Mouse (Mus musculus): ENCODE results near the gene Prm3.

Prm3 gene

GRCm38 (mm10) chr16:10770531-10771325 lies 20.0 kb downstream of the Prm3 start:
- no peak for DNase-seq (ENCODE audit: low spot score in 2 of 2)

- DNase-seq (ENCODE audit: low spot score in 2 of 2) = peak in 1 of 2 experiments; percentile 39
These were observed 21.1 kb downstream of the Prm3 start for GRCm38 (mm10) chr16:10769661-10770060.

GRCm38 (mm10) chr16:10768821-10769220 lies 21.9 kb downstream of the Prm3 start:
- DNase-seq (ENCODE audit: low spot score in 2 of 2) = no peak

GRCm38 (mm10) chr16:10767158-10767557 lies 23.6 kb downstream of the Prm3 start:
- DNase-seq (ENCODE audit: low spot score in 2 of 2) = peak in 1 of 2 experiments; percentile 74

DNA sequence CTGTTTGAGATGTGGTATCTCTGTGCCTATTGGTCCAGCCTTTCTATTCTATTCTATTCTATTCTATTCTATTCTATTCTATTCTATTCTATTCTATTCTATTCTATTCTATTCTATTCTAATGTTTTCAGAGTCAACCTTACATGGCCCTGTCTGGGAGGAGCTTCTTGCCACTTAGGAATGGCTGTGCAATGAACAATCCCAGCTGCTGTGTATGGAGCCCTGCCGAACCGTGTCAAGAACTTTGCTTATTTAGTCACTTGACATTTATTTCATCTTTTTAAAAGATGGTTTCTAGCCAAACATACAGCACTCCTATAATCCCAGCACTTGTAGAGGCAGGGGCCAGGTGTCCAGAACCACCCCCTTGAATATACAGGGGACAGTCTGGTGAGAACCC lies 26.4 kb downstream of the Prm3 start:
- DNase-seq (ENCODE audit: low spot score in 2 of 2) = no peak

DNA sequence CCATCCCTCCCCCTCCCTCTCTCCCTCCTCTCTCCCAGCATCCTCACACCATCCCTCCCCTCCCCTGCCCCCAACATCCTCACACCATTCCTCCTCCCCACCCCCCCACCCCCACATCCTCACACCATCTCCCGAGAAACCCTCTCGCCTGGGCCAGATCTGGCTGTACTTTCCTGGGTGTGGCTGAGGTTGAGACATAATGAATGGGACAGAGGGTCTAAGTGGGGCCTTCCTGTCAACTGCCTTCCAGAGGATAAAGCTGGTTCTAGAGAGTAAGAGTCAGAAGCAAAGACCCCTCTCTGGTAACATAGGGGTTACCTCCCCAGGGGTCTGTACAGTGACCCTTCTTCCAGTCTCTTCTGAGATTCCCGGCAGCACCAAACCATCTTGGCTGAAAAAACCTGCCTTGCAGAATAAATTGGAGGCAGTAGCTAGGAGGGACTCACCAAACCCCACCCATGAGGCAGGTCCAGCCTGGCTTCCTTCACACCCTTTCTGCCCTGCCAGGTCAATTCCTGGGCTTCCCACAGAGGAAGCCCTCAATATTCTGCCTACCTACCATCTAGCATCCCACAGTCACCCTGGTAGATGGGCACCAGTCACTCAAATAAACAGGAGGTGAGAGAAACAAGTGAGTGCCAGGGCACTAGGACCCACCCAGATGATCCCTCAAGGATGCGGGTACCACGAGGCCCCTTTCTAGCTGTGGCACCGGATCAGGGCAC lies 27.0 kb downstream of the Prm3 start:
- no peak for DNase-seq (ENCODE audit: low spot score in 2 of 2)

DNA sequence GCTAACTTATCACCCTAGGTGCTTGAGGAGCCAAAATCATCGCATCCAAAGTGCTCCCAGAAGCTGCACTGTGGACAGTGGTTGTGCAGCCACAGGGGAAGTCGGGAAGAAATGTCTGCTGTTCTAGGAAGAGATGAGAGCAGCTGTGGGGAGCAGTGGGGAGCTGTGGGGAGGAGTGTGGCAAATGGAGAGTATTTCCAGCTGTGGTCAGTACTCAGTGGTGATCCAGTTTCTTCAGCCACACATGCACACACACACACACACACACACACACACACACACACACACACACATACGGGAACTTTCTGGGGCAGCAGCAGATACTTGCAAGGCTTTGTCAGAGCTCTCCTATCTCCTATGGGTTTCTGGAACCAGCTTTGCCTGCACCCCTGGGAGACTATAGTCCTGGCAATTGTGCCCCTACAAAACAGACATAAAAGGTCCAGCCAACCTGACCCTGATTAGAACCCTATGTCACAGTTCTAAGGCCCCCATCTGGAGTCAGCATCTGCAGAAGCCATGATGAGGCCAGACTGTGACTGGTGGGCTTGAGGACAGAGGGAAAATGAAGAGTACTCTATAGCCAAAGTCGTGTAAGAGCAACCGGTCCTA lies 28.0 kb downstream of the Prm3 start:
- no peak for DNase-seq (ENCODE audit: low spot score in 2 of 2)

- no peak for DNase-seq (ENCODE audit: low spot score in 2 of 2)
These were observed 29.5 kb downstream of the Prm3 start for GRCm38 (mm10) chr16:10761182-10761581.

GRCm38 (mm10) chr16:10756168-10756567 lies 34.5 kb downstream of the Prm3 start:
- DNase-seq (ENCODE audit: low spot score in 2 of 2) = no peak

DNA sequence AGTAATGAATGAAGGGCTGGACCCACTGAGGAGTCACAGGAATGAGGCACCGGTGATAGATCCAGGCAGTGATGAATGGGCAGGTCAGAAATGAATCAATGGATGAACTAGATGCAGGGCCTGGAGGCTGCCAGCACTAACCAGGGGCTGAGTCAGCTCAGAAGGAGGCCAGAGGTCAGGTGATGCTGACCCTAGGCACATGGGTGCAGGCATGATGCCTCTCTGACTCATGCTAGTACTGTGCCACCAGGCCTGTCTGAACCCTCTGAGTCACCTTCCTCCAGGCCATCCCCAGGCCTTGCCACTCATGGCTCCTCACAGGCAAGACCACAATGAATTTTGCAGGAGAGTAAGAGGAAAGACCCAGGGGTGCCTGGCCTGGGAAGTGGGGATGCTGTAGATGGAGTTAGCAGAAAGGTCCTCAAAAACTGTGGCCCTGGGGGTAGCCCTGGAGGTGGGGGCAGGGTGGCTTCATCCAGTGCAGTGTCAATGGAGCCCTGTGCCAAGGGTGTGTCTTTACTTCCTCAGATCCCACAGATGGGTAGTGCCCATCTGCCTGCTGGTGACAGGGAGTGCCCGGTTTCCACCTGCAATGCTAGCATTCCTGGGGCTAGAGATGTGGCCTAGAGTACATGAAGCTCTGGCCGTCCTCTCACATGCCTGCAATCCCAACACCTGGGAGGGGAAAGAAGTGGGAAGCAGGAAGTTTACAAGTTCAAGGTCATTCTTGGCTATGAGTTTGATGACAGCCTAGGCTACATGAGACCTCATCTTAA lies 36.0 kb downstream of the Prm3 start:
- DNase-seq (ENCODE audit: low spot score in 2 of 2) = no peak

DNA sequence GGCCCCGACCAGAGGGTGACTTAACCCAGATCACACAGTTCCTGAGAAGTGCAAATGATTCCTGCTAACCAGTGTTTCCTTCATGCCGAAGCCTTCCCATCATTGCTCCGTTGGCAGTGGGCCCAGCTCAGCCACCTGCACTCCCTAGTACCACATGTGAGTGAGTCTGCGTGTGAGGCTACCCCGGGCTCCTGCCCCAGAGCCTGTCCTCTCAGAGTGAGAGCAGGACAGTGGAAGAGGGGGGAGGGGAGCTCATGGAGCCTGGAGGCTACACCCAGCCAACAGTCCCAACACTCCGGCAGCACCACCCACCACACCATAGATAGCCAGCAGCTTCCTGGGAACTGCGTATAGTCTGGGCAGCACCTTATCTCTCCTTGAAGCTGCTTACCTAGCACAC lies 40.9 kb downstream of the Prm3 start:
- peak in 1 of 2 experiments; percentile 26 for DNase-seq (ENCODE audit: low spot score in 2 of 2)

DNA sequence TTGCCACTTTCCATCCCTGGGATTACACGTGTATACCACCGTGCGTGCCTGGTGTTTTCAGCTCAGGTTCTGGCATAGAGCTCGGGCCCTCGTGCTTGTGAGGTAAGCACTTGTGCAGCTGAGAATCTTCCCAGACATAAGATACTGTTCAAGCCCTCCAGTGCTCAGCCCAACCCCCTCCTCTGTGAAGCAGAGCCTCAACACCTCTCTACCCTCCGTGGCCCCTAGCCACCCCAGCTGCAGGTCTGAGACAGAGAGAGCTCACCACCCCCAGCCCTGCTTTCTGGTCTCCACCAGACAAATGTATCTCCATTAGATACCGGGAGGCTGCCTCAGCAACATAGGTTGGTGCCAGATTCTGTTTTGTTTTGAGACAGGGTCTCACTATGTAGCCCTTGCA lies 41.5 kb downstream of the Prm3 start:
- no peak for DNase-seq (ENCODE audit: low spot score in 2 of 2)

GRCm38 (mm10) chr16:10741082-10741481 lies 49.6 kb downstream of the Prm3 start:
- no peak for DNase-seq (ENCODE audit: low spot score in 2 of 2)
